Mouse (Mus musculus): Measurements from ENCODE around the gene Gm12258. TPM values are rescaled to one million over a fixed set of nuclear protein-coding genes. Genes with fewer than 3 reads are reported as not detected.

The Gm12258 gene
- polyA plus RNA-seq, 1 experiment: 18.2 TPM

GRCm38 (mm10) chr11:58901080-58901479 is 54.1 kb downstream of the Gm12258 start:
- no peak overlapping the region for H3K27ac ChIP-seq (ENCODE audit: insufficient read depth, low read length)
- TF ChIP-seq POLR2A (IDR thresholded peaks at IDR 0.05; ENCODE audit: extremely low read depth, insufficient read depth, low read length) (no peak), CTCF (IDR thresholded peaks at IDR 0.05; ENCODE audit: extremely low read depth, insufficient read depth, low read length) (no peak)
- H3K4me3 ChIP-seq (ENCODE audit: insufficient read depth, low read length): no peak overlapping the region
- peaks cover 1% of the 10 kb centered on the region; the same call in 1 of the 2 replicates for H3K4me1 ChIP-seq (ENCODE audit: control insufficient read depth, insufficient read depth, low read length)

GRCm38 (mm10) chr11:58903511-58904409 is 56.8 kb downstream of the Gm12258 start, which contains the start of gene Zfp39:
Gene Zfp39, minus strand, starts transcription at chr11:58904225.
- Histone ChIP-seq H3K4me1 (ENCODE audit: control insufficient read depth, insufficient read depth, low read length) (peaks cover 1% of the 10 kb centered on the region; the same call in 1 of the 2 replicates), H3K27ac (ENCODE audit: insufficient read depth, low read length) (peak within 1 kb of the TSS; percentile 51), H3K4me3 (ENCODE audit: insufficient read depth, low read length) (peak within 1 kb of the TSS; percentile 98)
- no peak for TF ChIP-seq CTCF (IDR thresholded peaks at IDR 0.05; ENCODE audit: extremely low read depth, insufficient read depth, low read length)
- peak; percentile 57; the same call in 1 of the 2 replicates for TF ChIP-seq POLR2A (IDR thresholded peaks at IDR 0.05; ENCODE audit: extremely low read depth, insufficient read depth, low read length)

- Histone ChIP-seq H3K4me3 (ENCODE audit: insufficient read depth, low read length) (peak overlapping the region; percentile 98), H3K4me1 (ENCODE audit: control insufficient read depth, insufficient read depth, low read length) (peaks cover 1% of the 10 kb centered on the region; the same call in 1 of the 2 replicates), H3K27ac (ENCODE audit: insufficient read depth, low read length) (no peak overlapping the region)
- TF ChIP-seq POLR2A (IDR thresholded peaks at IDR 0.05; ENCODE audit: extremely low read depth, insufficient read depth, low read length) (no peak), CTCF (IDR thresholded peaks at IDR 0.05; ENCODE audit: extremely low read depth, insufficient read depth, low read length) (no peak)
Measured at GRCm38 (mm10) chr11:58904410-58904718, 57.4 kb downstream of the Gm12258 start.

- Histone ChIP-seq H3K4me1 (ENCODE audit: control insufficient read depth, insufficient read depth, low read length) (peaks cover 1% of the 10 kb centered on the region; the same call in 1 of the 2 replicates), H3K4me3 (ENCODE audit: insufficient read depth, low read length) (no peak overlapping the region; the same call in 1 of the 2 replicates), H3K27ac (ENCODE audit: insufficient read depth, low read length) (no peak overlapping the region)
- TF ChIP-seq POLR2A (IDR thresholded peaks at IDR 0.05; ENCODE audit: extremely low read depth, insufficient read depth, low read length) (no peak), CTCF (IDR thresholded peaks at IDR 0.05; ENCODE audit: extremely low read depth, insufficient read depth, low read length) (no peak)
Measured at GRCm38 (mm10) chr11:58904838-58905237, 57.9 kb downstream of the Gm12258 start.

Other genes starting within 250 kb of the Gm12258 start
- not detected in 2 replicates for gene 2210407C18Rik, start 231.1 kb upstream of the Gm12258 start, polyA plus RNA-seq (2012; rRNA removed)
- gene Olfr323, start 216.7 kb upstream of the Gm12258 start, polyA plus RNA-seq (2012; rRNA removed): not detected in 2 replicates
- 0.04 and 0.08 TPM in 2 replicates for gene Trim58, start 206.7 kb upstream of the Gm12258 start, polyA plus RNA-seq (2012; rRNA removed)
- not detected in 2 replicates for gene Olfr322, start 188.4 kb upstream of the Gm12258 start, polyA plus RNA-seq (2012; rRNA removed)
- gene Olfr320, start 166.1 kb upstream of the Gm12258 start, polyA plus RNA-seq (2012; rRNA removed): not detected in 2 replicates
- not detected in 2 replicates for gene Olfr319, start 148.0 kb upstream of the Gm12258 start, polyA plus RNA-seq (2012; rRNA removed)
- gene Olfr318, start 123.1 kb upstream of the Gm12258 start, polyA plus RNA-seq (2012; rRNA removed): not detected in 2 replicates
- gene Olfr317, start 107.9 kb upstream of the Gm12258 start, polyA plus RNA-seq (2012; rRNA removed): 0.21 and 0.27 TPM in 2 replicates
- 1.6 and 2.3 TPM in 2 replicates for gene Olfr316, start 94.4 kb upstream of the Gm12258 start, polyA plus RNA-seq (2012; rRNA removed)
- gene Olfr315, start 74.0 kb upstream of the Gm12258 start, polyA plus RNA-seq (2012; rRNA removed): not detected in 2 replicates
- gene Olfr314, start 64.2 kb upstream of the Gm12258 start, polyA plus RNA-seq (2012; rRNA removed): not detected in 2 replicates
- 1.7 and 2.2 TPM in 2 replicates for gene Fam183b, start 45.2 kb upstream of the Gm12258 start, polyA plus RNA-seq (2012; rRNA removed)
- not detected in 2 replicates for gene Olfr313, start 32.2 kb upstream of the Gm12258 start, polyA plus RNA-seq (2012; rRNA removed)
- not detected in 2 replicates for gene Olfr312, start 17.9 kb upstream of the Gm12258 start, polyA plus RNA-seq (2012; rRNA removed)
- 0.06 TPM in 1 of 2 replicates, not detected in the other for gene Olfr311, start 7.9 kb upstream of the Gm12258 start, polyA plus RNA-seq (2012; rRNA removed)
- gene 2810021J22Rik, start 20.1 kb downstream of the Gm12258 start, polyA plus RNA-seq (2012; rRNA removed): 5.7 and 5.9 TPM in 2 replicates
- 5.6 and 6.0 TPM in 2 replicates for gene Zfp39, start 57.1 kb downstream of the Gm12258 start, polyA plus RNA-seq (2012; rRNA removed)
- not detected in 2 replicates for gene Btnl10, start 70.8 kb downstream of the Gm12258 start, polyA plus RNA-seq (2012; rRNA removed)
- 567 and 588 TPM in 2 replicates for gene Rnf187, start 91.8 kb downstream of the Gm12258 start, polyA plus RNA-seq (2012; rRNA removed)
- gene Hist3h2ba, start 101.8 kb downstream of the Gm12258 start, polyA plus RNA-seq (2012; rRNA removed): 101 and 112 TPM in 2 replicates
- gene Hist3h2a, start 107.5 kb downstream of the Gm12258 start, polyA plus RNA-seq (2012; rRNA removed): 40.1 and 42.8 TPM in 2 replicates
- gene Trim17, start 107.5 kb downstream of the Gm12258 start, polyA plus RNA-seq (2012; rRNA removed): 6.6 and 7.4 TPM in 2 replicates
- gene Trim11, start 130.9 kb downstream of the Gm12258 start, polyA plus RNA-seq (2012; rRNA removed): 25.9 and 26.7 TPM in 2 replicates